Mouse (Mus musculus): ENCODE measurements around the gene Prkci.
A peak's percentile ranks its signal among the peaks of the same experiment; 100 is the strongest.

The Prkci gene

DNA sequence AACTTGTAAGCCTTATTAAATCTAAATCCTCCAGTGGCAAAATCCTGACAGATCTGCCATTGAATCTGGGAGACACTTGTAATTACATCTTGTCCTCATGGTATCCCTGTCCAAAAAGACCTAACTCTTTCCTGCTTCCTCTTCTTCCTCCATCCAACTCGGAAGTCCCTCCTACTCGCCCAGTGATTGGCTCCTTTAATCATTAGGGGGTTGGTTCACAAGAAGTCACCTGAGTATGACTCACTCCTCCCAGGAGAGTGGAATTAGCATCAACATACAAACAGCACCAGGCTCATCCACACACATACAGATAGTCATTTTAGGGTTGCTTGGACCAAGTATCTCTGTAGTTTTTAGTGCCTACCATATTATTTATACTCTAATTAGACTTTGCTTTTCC is 47.4 kb downstream of the Prkci start:
- no peak for DNase-seq (ENCODE audit: low spot score)

DNA sequence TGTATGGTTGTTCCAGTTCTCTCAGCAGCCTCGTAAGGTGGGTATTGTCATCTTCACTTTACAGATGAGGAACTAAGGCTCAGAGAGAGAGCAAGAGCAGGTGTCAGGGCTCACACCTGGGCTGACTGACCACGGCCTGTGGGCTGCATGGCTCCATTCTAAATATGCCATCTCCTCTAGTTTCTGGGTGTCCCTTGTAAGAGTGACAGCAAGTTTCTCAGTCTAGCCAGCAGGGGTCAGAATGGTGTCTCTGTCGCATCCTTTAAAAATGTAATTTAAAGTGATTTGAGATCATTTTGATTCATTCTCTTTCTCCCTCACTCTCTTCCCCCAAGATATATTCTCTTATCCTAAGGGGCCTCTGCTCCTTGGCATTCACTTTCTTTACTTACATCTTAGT is 51.7 kb downstream of the Prkci start:
- peak; percentile 60 for DNase-seq (ENCODE audit: low spot score)

DNA sequence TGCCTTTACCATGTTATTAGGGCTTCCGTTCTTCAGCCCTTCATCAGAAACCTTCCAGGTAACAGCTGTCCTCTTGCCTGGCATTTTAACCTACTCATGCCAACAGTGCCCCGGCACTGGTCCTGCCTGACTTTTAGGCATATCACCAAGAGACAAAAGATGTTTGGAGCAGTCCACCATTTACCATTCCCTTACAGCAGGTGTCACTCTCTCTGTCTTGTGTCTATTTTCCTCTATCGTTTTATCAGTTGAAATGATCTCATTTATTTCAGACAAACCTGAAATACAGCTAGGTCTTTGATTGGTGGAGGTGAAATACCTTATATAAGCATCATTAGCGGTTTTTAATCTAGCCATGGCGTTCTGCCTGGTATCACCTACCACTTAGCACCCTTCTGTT is 53.5 kb downstream of the Prkci start:
- DNase-seq (ENCODE audit: low spot score), result no peak

DNA sequence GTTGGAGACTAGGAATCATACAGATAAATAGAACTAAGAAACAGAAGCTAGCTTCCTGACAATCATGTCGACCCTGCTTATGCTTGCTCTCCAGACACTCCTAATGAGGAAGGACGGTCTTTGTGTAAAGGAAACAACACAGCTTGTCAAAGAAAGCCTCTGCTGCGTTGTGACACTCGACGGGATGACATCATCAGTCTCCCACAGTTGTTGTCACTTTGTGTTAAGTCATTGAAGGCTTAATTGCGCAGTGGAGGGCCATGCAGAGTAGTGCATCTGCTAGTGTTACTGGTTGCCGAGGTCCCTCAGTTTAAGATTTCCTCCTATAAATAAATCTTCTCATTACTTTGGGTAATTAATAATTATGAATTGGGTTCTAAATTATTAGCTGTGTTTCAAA is 54.8 kb downstream of the Prkci start:
- peak; percentile 96 for DNase-seq (ENCODE audit: low spot score)

DNA sequence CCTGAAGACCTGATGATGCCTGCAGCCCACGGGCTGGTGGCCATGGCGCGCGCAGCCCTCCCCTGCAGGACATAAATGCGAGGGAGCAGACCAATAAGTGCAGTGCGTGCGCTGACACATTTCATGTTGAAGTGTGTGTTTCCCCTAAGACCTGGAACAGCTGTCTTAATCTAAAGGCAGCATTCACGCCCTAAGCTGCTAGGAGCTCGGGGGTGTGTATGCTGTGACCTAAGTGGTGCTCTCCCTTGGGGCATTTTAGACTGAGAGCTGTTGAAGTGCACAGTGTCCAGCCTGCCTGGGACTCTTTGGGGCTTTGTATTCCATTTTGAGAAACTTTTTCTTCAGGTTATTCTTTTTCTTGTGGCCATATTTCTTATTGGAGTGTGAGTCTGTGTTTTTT is 56.2 kb downstream of the Prkci start:
- DNase-seq (ENCODE audit: low spot score), result peak; percentile 66

DNA sequence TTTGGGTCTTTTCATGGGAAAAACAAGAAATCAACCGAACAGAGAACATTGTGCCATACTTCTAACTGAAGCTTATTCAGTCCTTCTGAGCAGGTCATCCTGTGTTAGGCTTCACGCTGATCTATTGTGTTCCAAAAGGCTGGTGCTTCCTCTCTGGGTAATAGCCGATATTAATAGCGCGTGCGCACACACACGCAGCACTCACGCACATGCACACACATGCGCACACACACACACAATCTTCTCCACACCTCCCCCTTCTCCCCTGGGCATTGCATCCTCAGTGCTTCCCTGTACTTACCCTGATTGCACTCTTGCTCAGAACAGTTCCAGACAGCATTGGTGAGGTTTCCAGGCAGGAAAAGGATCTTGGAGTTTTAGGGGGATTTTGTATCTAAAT is 57.6 kb downstream of the Prkci start:
- DNase-seq (ENCODE audit: low spot score), result peak; percentile 56

DNA sequence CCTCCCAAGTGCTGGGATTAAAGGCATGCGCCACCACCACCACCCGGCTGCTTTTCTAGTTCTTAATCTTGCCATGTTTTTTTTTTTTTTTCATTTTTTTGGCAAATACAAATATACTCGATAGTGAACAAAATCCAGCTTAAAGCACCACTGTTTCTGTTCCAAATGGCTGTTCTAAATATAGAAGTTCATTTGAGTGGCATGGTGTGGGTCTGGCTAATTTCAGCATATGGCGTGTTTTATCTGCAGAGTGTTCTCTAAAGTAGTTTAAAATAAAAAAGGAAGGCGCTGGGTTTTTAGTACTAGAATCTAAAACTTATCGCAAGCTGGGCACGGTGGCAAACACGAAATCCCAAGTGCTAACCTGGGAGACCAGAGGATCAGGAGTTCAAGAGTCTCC is 59.3 kb downstream of the Prkci start:
- DNase-seq (ENCODE audit: low spot score), result no peak

DNA sequence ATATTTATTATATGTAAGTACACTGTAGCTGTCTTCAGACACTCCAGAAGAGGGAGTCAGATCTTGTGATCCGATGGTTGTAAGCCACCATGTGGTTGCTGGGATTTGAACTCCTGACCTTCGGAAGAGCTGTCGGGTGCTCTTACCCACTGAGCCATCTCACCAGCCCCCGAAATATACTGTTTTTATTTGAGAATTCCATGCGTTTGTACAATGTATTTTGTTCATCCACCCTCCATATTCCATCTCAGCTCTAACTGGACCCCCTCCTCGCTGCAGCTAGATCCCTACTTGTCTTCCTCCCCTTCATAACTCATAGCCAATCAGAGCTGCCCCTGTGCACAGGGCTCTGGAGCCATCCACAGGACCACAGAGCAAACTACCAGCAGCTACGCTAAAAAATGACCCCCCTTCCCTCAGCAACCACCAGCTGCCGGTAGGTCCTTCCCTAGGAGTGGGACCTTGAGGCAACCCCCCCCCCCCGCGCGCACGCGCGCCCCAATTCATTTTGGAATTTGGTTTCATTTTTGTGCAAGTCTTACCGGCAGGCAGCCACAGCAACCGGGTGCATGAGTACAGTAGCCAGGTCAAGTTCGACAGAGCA is 60.6 kb downstream of the Prkci start:
- peak; percentile 65 for DNase-seq (ENCODE audit: low spot score)

DNA sequence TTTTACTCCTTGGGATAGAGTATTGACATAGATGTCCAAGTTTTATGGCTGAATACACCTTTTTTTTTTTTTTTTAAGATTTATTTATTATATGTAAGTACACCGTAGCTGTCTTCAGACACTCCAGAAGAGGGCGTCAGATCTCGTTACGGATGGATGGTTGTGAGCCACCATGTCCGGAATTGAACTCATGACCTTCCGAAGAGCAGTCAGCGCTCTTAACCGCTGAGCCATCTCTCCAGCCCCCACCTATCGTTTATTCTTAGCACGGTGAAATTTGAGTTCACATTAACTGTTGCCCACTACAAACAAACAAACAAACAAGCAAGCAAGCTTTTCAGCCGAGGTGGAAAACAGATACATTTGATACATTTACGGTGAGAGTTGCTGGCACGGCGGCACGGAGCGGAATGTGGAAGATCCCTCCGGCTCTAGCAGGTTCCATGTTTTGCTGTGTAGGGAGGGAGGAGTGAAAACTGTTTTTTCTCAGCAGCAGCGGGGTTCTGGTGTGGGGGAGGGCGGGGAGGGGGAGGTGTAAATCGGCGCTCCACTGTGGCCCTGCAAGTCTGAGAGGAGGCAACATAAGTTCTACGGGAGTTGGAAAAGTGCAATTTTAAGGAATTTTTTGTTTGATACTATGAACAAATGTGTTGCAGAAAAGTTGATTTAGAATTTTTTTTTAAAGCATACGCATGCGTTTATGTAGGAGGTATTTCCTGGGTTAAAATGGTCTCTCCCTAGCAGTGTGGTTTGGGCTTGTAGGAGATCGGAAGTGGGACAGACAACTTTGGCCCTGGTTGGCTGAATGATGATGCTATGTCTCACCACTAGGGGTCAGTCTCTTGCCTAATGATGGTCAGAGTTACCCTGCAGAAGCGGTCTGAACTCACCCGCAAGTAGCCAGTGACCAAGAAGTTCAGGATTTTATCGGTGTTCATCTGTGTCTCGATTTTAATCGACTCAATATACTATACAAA is 61.4 kb downstream of the Prkci start:
- peak; percentile 96 for DNase-seq (ENCODE audit: low spot score)

DNA sequence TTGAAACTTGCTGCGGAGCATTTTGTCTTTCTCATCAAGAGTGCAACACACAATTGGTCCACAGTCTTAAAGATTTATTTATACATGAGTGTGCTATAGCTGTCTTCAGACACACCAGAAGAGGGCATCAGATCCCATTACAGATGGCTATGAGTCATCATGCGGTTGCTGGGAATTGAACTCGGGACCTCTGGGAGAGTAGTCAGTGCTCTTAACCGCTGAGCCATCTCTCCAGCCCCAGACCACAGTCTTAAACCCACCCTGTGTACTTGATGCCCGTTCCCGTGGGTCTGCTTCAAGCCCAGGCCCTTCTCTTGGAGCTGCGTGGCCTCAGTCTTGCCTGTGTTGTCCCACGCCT is 65.2 kb downstream of the Prkci start:
- DNase-seq (ENCODE audit: low spot score), result no peak

DNA sequence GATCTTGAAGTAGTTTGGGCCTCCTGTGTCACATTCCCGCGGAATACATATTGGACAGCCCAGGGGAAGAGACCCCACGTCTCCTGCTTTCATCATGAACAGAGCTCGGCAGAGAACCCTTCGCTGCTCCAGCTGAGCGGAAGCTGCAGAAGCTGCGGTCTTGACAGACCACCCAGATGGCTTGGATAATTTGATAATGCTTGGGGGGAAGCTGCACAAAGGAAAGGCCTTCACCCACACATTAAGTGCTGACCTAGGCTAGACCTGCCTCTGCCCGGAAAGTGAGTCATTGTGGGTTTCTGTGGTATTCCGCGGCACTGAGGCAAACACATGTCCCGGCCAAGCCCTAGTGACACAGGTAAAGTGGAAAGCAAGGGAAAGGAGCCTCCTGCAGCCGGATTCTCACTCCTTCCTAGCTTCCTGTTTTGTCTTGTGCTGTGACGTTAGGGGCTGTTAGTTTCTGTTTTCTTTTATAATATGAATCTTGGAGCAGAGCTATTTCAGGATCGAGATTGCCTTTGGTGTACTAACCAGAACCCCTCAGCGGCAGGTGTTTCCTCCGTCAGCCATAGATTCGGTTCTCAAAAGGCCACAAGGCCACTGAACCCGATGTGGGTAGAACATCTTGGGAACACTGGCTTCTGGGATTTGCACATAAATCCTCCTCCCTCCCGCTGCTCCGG is 65.7 kb downstream of the Prkci start:
- DNase-seq (ENCODE audit: low spot score), result peak; percentile 64

DNA sequence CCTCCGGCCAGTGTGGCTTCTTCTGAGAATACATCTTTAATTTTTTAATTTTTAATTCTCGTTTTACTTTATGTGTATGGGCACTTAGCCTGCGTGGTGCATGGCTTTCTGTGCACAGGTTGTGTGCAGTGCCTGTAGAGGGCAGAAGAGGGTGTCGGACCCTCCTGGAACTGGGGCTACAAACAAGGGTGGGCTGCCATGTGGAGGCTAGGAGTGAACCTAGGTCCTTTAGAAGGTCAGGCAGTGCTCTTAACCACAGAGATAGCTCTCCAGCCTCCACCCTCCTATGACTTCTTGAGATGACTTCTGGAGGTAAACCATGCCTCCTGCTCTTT is 66.2 kb downstream of the Prkci start:
- no peak for DNase-seq (ENCODE audit: low spot score)

DNA sequence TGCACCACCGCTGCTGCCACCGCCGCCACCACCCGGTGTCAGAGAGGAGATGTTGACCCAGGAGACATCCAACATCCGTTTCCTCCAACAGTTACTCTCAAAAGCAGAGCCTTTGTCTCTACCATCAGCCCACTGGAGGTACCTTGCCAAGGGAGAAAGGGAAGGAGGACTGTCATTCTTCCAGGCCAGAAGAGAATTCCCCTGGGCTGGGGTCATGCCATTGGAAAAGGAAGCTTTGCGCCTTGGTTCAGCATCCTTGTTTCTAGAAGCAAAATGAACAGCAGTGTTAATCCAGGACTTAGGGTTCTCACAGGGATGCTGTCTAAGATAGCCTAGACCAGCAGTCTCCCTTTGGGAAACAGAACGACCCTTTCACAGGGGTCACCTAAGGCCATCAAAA is 66.8 kb downstream of the Prkci start:
- DNase-seq (ENCODE audit: low spot score), result no peak

DNA sequence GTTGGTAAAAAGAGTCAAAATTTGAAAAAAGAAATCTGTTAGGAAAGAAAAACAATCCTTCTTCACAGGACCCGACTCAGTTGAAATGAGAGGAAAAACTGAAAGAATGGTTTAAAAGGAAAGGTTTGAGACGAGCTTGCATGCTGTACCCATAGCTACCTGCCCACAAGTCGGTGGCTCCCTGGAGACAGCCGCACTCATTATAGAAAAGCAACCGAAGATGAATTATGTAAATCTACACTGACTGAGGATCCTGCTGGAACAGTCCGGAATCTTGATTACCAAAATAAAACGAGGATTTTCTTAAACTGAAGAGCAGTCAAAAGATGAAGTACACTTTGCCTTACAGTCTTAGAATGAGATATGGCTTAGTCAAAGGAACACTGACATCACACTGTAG is 72.9 kb downstream of the Prkci start:
- no peak for DNase-seq (ENCODE audit: low spot score)

DNA sequence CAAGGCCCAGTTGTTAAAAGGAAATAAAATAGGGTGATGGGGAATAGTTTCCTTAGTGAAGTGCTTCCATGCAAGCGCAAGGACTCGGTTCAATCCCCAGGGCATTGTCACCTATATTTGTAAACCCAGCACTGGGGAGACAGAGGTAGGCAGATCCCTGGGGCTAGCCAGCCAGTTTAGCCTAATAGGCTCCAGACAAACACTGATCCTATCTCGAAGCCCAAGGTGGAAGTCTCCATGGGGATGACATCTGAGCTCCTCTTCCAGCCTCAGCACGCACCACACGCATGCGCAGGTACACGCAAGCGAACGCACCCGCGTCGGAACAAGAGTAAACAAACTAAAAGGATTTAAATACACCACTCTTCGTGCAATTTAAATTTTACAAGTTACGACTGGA is 76.3 kb downstream of the Prkci start:
- no peak for DNase-seq (ENCODE audit: low spot score)

DNA sequence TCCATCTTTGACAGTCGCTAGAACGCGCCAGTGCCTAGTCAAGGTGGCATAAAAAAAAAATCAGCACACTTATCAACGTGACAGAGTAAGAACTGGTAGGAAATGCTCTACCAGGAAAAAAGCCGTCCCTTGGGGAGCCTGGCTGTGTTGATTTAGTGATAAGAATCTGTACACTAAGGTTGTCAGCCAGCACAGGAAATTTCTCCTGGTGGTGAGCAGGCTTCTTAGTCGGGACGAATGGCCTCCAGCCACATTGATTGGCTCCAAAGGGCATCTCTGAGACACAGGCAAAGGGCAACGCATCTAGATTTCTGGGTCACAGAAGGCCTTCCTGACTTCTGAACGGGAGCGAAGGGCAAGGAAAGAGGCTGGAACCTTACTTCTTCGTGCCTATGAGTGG is 80.3 kb downstream of the Prkci start:
- no peak for DNase-seq (ENCODE audit: low spot score)

DNA sequence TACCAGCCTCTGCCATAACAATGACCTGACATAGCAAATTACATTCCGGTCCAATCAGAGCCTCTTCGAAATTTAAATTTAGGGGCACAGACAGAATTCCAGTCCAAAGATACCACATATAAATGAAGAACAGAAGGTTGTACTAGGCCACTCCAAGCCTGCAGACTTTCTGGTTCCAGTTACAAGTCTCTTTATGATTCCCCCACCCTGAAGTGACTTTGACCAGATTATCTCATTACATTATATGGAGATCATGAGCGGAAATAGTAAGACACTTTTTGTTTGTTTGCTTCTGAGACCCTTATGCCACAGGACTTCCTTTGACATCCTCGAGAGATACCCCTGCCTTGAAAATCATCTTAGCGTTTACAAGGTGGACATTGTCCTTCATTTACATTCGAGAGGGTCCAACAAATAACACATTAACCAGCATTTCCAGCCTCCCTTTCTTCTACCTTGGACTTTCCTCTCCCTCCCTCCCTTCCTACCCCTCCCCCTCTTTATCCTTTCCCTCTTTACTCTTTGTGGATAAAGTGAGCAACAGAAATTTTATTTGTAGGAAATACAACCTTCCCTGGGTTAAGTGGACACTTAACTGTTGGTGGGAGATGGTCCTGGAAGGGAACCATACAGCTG is 81.6 kb downstream of the Prkci start:
- no peak for DNase-seq (ENCODE audit: low spot score)

DNA sequence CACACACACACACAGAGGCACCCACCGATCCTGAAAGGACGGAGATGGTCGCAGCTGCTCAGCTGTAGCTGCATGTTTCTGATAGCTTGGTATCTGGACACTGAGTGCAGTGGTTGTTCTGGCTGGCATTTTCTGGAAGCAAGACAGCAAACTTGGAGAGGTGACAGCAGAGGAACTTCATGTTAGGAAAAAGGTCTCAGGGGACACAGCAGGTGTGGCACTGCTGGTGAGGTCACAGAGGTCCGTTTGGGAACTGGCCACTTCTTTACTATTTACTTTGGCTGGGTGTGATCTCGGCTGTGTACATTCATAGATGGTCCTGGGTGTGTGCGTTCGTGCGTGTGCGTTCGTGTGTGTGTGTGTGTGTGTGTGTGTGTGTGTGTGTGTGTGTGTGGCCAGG is 83.9 kb downstream of the Prkci start:
- DNase-seq (ENCODE audit: low spot score), result no peak

DNA sequence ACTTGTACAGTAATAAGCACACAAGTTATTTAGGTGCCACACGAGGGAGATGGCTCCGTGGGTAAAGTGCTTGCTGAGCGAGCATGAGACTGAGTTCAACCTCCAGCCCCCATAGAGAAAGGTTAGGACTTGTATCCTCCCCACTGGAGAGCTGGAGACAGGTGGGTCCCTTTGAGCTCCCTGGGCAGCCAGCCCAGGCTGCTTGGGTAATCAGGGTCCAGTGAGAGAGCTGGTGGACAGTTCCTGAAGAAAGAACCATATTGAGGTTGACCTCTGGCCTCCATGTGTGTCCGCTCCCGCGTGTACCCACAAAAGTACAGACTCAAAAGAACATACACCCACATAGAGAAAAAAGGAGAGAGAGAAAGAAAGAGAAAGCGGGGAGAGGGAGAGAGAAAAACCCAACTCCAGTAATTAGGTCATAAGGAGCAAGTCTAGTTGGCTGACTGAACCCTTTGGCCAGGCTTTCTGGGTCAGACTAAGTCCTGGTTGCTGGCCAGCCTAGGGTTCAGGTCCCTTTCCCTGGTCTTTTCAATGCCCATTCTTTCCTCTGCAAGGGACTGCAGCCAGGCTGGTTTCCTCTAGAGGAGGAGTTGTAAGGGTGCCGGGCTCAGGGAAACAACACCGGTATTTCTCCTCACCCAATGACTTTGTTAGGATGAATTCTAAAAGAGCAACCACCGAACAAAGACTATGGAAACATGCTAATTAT is 85.4 kb downstream of the Prkci start:
- DNase-seq (ENCODE audit: low spot score), result no peak

DNA sequence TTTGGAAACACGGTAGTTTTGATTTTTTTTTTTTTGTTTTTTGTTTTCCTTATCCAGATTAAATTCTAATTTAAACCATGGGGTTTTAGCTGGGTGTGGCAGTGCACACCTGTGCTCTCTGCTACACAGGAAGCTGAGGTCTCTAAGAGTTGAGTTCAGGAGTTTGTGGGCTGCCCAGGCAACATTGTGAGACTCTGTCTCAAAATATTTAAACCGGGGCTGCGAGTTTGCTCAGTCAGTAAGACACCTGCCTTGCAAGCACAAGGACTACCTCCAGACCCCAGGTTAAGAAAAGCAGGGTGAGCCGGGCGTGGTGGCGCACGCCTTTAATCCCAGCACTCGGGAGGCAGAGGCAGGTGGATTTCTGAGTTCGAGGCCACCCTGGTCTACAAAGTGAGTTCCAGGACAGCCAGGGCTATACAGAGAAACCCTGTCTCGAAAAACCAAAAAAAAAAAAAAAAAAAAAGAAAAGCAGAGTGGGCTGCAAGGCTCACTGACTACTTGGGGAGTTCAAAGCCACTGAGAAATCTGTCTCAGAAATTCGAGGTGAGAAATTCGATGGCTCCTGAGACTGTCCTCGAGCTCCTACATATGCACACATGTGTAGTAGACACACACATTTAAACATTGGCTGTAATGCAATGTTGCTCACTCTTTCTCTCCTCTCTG is 87.4 kb downstream of the Prkci start:
- DNase-seq (ENCODE audit: low spot score), result no peak

DNA sequence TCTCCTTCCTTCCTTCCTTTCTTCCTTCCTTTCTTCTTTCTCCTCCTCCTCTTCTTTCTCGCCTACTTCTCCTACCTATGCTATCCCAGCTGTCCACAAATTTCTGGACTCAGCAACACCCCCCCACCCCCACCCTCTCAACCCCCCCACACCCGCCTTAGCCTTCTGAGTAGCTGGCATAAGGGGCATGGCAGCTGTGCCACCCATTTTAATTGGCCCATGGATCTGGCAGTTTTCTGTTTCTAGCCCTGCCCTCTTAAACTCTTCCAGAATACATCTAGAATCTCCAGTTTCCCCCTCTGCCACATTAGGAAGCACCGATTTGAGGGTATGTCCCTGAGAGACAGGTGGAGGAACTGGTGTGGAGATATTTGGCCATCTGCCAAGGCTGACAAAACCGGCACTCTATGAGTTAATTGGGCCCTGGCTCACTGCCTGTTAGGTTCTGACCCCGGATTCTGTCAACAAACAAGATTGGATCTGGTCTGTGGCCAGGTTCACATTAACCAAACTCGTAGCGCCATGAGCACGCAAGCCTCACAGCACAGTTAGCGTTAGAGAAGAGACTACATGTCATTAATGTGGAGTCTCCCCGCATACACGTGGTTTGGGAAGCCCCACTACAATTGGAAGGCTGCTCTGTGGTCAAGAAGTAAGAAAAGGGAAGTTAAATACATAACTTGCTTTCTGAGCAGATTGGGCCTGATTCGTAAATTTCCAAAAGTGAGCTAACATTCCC is 88.1 kb downstream of the Prkci start:
- DNase-seq (ENCODE audit: low spot score), result peak; percentile 37

Data from retina, embryonic 14.5 days (tissue).